Mouse (Mus musculus) thymus, adult 2 months (tissue): ENCODE measurements around the gene Bag2. TPM values are rescaled to one million over a fixed set of nuclear protein-coding genes. Genes with fewer than 3 reads are reported as not detected.

Experiments
- DNase-seq: peaks from one replicate; pipeline ENCODE4 v3.0.0; 2021
- H3K27ac ChIP-seq: fragments of 200-500 bp; 2 replicates; pipeline ENCODE4 v1.5.1; 2012; ENCODE audit warnings: low read length, control low read depth; ENCODE audit not compliant: control insufficient read depth, insufficient read depth
- H3K27me3 ChIP-seq: fragments of 200-500 bp; 2 replicates; pipeline ENCODE4 v1.6.1; 2012; ENCODE audit warnings: mild to moderate bottlenecking, low read length, moderate library complexity, mixed read lengths; ENCODE audit not compliant: control insufficient read depth, insufficient read depth
- H3K36me3 ChIP-seq: fragments of 200-500 bp; 2 replicates; pipeline ENCODE4 v1.6.1; 2012; ENCODE audit warnings: mild to moderate bottlenecking, low read length, moderate library complexity; ENCODE audit not compliant: control insufficient read depth, insufficient read depth
- H3K4me1 ChIP-seq: fragments of 200-500 bp; replicated peaks from 2 replicates; pipeline ENCODE4 v1.6.1; 2012; ENCODE audit warnings: low read length; ENCODE audit not compliant: control insufficient read depth, insufficient read depth
- H3K4me3 ChIP-seq: fragments of 200-500 bp; 2 replicates; pipeline ENCODE4 v1.5.1; 2012; ENCODE audit warnings: mild to moderate bottlenecking, low read length, control low read depth, moderate library complexity; ENCODE audit not compliant: control insufficient read depth, insufficient read depth
- CTCF ChIP-seq: fragments of 200-500 bp; IDR thresholded peaks from 2 replicates; pipeline ENCODE4 v1.5.1; 2012; ENCODE audit warnings: mild to moderate bottlenecking, control low read depth, low read length, moderate library complexity, borderline replicate concordance; ENCODE audit not compliant: control insufficient read depth, poor library complexity, insufficient read depth; ENCODE audit errors: extremely low read depth
- POLR2A ChIP-seq: fragments of 200-500 bp; IDR thresholded peaks from 2 replicates; pipeline ENCODE4 v1.6.1; 2012; ENCODE audit warnings: mild to moderate bottlenecking, low read length, control low read depth, moderate library complexity; ENCODE audit not compliant: control insufficient read depth, poor library complexity, insufficient read depth; ENCODE audit errors: extremely low read depth
- WGBS: fragments of 180-500 bp; shearing (Covaris S2); methylation state at CpG from one replicate; pipeline ENCODE4 v1.1.7; 2018; 5-methylcytosine and 5-hydroxymethylcytosine counted together
- polyA plus RNA-seq: library from polyadenylated mRNA; depleted of rRNA; stranded (reverse); fragments of >200 nt; gene quantifications from 2 replicates; pipeline ENCODE4 v1.2.3, GENCODE M21; 2012

Gene Bag2
- polyA plus RNA-seq, 1 experiment, result 13.7 TPM

GRCm38 (mm10) chr1:33738681-33739278, 18.8 kb downstream of the Bag2 start:
- WGBS, result 71% methylated on average over 11 of the region's 11 CpGs
- DNase-seq, result no peak
- no peaks in the 10 kb centered on the region for H3K27me3 ChIP-seq
- no peak overlapping the region for H3K4me3 ChIP-seq
- H3K27ac ChIP-seq, result no peak overlapping the region
- TF ChIP-seq CTCF (no peak), POLR2A (no peak)
- no peaks in the 10 kb centered on the region for H3K36me3 ChIP-seq
- no peaks in the 10 kb centered on the region for H3K4me1 ChIP-seq

GRCm38 (mm10) chr1:33738281-33738680, 19.3 kb downstream of the Bag2 start:
- WGBS, result 92% methylated on average over 11 of the region's 11 CpGs
- no peak for TF ChIP-seq POLR2A
- TF ChIP-seq CTCF, result no peak
- Histone ChIP-seq H3K4me3 (no peak overlapping the region), H3K36me3 (no peaks in the 10 kb centered on the region), H3K27me3 (no peaks in the 10 kb centered on the region), H3K4me1 (no peaks in the 10 kb centered on the region), H3K27ac (no peak overlapping the region)
- no peak for DNase-seq

- TF ChIP-seq CTCF (no peak), POLR2A (no peak)
- Histone ChIP-seq H3K4me1 (no peaks in the 10 kb centered on the region), H3K27me3 (no peaks in the 10 kb centered on the region), H3K27ac (no peak overlapping the region), H3K4me3 (no peak overlapping the region), H3K36me3 (no peaks in the 10 kb centered on the region)
- WGBS, result 90% methylated on average over 5 of the region's 5 CpGs
- no peak for DNase-seq
These were observed 23.5 kb downstream of the Bag2 start for GRCm38 (mm10) chr1:33734001-33734685.

GRCm38 (mm10) chr1:33733044-33733443, 24.6 kb downstream of the Bag2 start:
- Histone ChIP-seq H3K4me3 (no peak overlapping the region), H3K27ac (no peak overlapping the region), H3K27me3 (no peaks in the 10 kb centered on the region), H3K4me1 (no peaks in the 10 kb centered on the region), H3K36me3 (no peaks in the 10 kb centered on the region)
- WGBS, result 98% methylated on average over 9 of the region's 9 CpGs
- TF ChIP-seq CTCF (no peak), POLR2A (no peak)
- no peak for DNase-seq

- DNase-seq, result no peak
- H3K36me3 ChIP-seq, result no peaks in the 10 kb centered on the region
- WGBS, result 92% methylated on average over 5 of the region's 5 CpGs
- H3K4me3 ChIP-seq, result no peak overlapping the region
- H3K27me3 ChIP-seq, result no peaks in the 10 kb centered on the region
- no peak overlapping the region for H3K27ac ChIP-seq
- H3K4me1 ChIP-seq, result peaks cover 2% of the 10 kb centered on the region; the same call in 1 of the 2 replicates
- no peak for TF ChIP-seq CTCF
- no peak for TF ChIP-seq POLR2A
These were observed 32.5 kb downstream of the Bag2 start for GRCm38 (mm10) chr1:33725086-33725485.

- TF ChIP-seq CTCF (no peak), POLR2A (no peak)
- Histone ChIP-seq H3K27me3 (no peaks in the 10 kb centered on the region), H3K27ac (no peak overlapping the region), H3K4me3 (no peak overlapping the region), H3K36me3 (no peaks in the 10 kb centered on the region), H3K4me1 (peaks cover 2% of the 10 kb centered on the region; the same call in 1 of the 2 replicates)
- DNase-seq, result no peak
- 92% methylated on average over 6 of the region's 6 CpGs for WGBS
These were observed 33.1 kb downstream of the Bag2 start for GRCm38 (mm10) chr1:33724516-33724915.

- TF ChIP-seq POLR2A (no peak), CTCF (no peak)
- WGBS, result 95% methylated on average over 7 of the region's 7 CpGs
- no peak overlapping the region for H3K4me3 ChIP-seq
- no peak overlapping the region for H3K27ac ChIP-seq
- H3K27me3 ChIP-seq, result no peaks in the 10 kb centered on the region
- H3K36me3 ChIP-seq, result no peaks in the 10 kb centered on the region
- no peak for DNase-seq
- peaks cover 2% of the 10 kb centered on the region; the same call in 1 of the 2 replicates for H3K4me1 ChIP-seq
These were observed 36.6 kb downstream of the Bag2 start for GRCm38 (mm10) chr1:33721020-33721419.
